Mouse (Mus musculus) erythroblast, adult 5-6 weeks (primary cell): ENCODE data around the gene Tll2. TPM values are rescaled to one million over a fixed set of nuclear protein-coding genes. Genes with fewer than 3 reads are reported as not detected.

Experiments used
- ATAC-seq: replicated peaks from 2 replicates; pipeline ENCODE4 v1.8.0; 2016; ENCODE audit warnings: moderate number of reproducible peaks, mild to moderate bottlenecking, moderate TSS enrichment, inconsistent platforms; ENCODE audit not compliant: poor library complexity, low FRiP score, severe bottlenecking
- total RNA-seq, 2 experiments: library from RNA; stranded (forward) in 1 of 2; stranded (reverse) in 1 of 2; fragments of 150-400 nt in 1 of 2; fragments of 200-764, 138-1000 nt in 1 of 2; gene quantifications; 2 replicates each; pipeline versions ENCODE4 v1.2.3 to v1.2.4; 2015 to 2017; ENCODE audit warnings: low replicate concordance in 2 of 2

The Tll2 gene
- total RNA-seq, 2 experiments from 2014 or later: not detected

- no peak for ATAC-seq
Measured at GRCm38 (mm10) chr19:41035809-41036551, 170.7 kb downstream of the Tll2 start.

Other genes starting within 250 kb of the Tll2 start
- gene Blnk, start 212.3 kb downstream of the Tll2 start, total RNA-seq (2015; ENCODE audit: low replicate concordance): 1.7 and 2.9 TPM in 2 replicates
- 0.84 and 1.3 TPM in 2 replicates for gene Blnk, start 212.3 kb downstream of the Tll2 start, total RNA-seq (2017; ENCODE audit: low replicate concordance)
- 1.0 and 5.4 TPM in 2 replicates for gene Dntt, start 177.6 kb downstream of the Tll2 start, total RNA-seq (2015; ENCODE audit: low replicate concordance)
- 3.7 and 5.9 TPM in 2 replicates for gene Dntt, start 177.6 kb downstream of the Tll2 start, total RNA-seq (2017; ENCODE audit: low replicate concordance)
- gene Opalin, start 129.7 kb downstream of the Tll2 start, total RNA-seq (2015; ENCODE audit: low replicate concordance): not detected in 2 replicates
- not detected in 2 replicates for gene Opalin, start 129.7 kb downstream of the Tll2 start, total RNA-seq (2017; ENCODE audit: low replicate concordance)
- gene Tm9sf3, start 57.2 kb upstream of the Tll2 start, total RNA-seq (2015; ENCODE audit: low replicate concordance): 39.4 and 39.7 TPM in 2 replicates
- gene Tm9sf3, start 57.2 kb upstream of the Tll2 start, total RNA-seq (2017; ENCODE audit: low replicate concordance): 51.6 and 56.4 TPM in 2 replicates
- 8.1 and 14.6 TPM in 2 replicates for gene Pik3ap1, start 178.3 kb upstream of the Tll2 start, total RNA-seq (2015; ENCODE audit: low replicate concordance)
- 8.9 and 10.5 TPM in 2 replicates for gene Pik3ap1, start 178.3 kb upstream of the Tll2 start, total RNA-seq (2017; ENCODE audit: low replicate concordance)